Mouse (Mus musculus) bone marrow, adult 2 months (tissue): Measurements from ENCODE around the gene Reps2. TPM values are rescaled to one million over a fixed set of nuclear protein-coding genes. Genes with fewer than 3 reads are reported as not detected.

Experiments used
- H3K27ac ChIP-seq: fragments of 200-500 bp; 2 replicates; pipeline ENCODE4 v1.5.1; 2012; ENCODE audit warnings: low read depth, mild to moderate bottlenecking, control low read depth, inconsistent platforms, low read length; ENCODE audit not compliant: control insufficient read depth, poor library complexity, insufficient read depth
- H3K4me1 ChIP-seq: fragments of 200-500 bp; 2 replicates; pipeline ENCODE4 v1.6.1; 2011; ENCODE audit warnings: low read length; ENCODE audit not compliant: control insufficient read depth, insufficient read depth
- H3K4me3 ChIP-seq: fragments of 200-500 bp; replicated peaks from 2 replicates; pipeline ENCODE3; 2011; ENCODE audit warnings: mild to moderate bottlenecking, low read depth, low read length, control low read depth; ENCODE audit not compliant: control insufficient read depth
- CTCF ChIP-seq: fragments of 200-500 bp; IDR thresholded peaks from 2 replicates; pipeline ENCODE4 v1.5.1; 2011; ENCODE audit warnings: low read length, control low read depth; ENCODE audit not compliant: control insufficient read depth, insufficient read depth
- POLR2A ChIP-seq: fragments of 200-500 bp; IDR thresholded peaks from 2 replicates; pipeline ENCODE4 v1.6.1; 2011; ENCODE audit warnings: low read depth, mild to moderate bottlenecking, control low read depth, low read length, borderline replicate concordance; ENCODE audit not compliant: control insufficient read depth
- WGBS: fragments of 180-500 bp; shearing (Covaris S2); methylation state at CpG from one replicate; pipeline ENCODE4 v1.1.7; 2018; 5-methylcytosine and 5-hydroxymethylcytosine counted together
- polyA plus RNA-seq: library from polyadenylated mRNA; stranded (reverse); fragments of >200 nt; gene quantifications from 2 replicates; pipeline ENCODE4 v1.2.4, GENCODE M21; 2011; ENCODE audit warnings: low replicate concordance; ENCODE audit not compliant: missing spikeins, insufficient read depth, insufficient read length

Gene Reps2
- polyA plus RNA-seq, 1 experiment: 0.92 TPM

- no peaks in the 10 kb centered on the region for H3K4me1 ChIP-seq
- TF ChIP-seq CTCF (peak; percentile 45; the same call in 1 of the 2 replicates), POLR2A (no peak)
- H3K27ac ChIP-seq: no peak overlapping the region
- WGBS: 29% methylated on average over 2 of the region's 2 CpGs
- no peak overlapping the region for H3K4me3 ChIP-seq
These were observed 116.2 kb downstream of the Reps2 start for GRCm38 (mm10) chrX:162527240-162527639.

GRCm38 (mm10) chrX:162521831-162522514, 121.5 kb downstream of the Reps2 start:
- 74% methylated on average over 9 of the region's 9 CpGs for WGBS
- Histone ChIP-seq H3K4me1 (no peaks in the 10 kb centered on the region), H3K4me3 (no peak overlapping the region), H3K27ac (no peak overlapping the region)
- no peak for TF ChIP-seq POLR2A
- no peak for TF ChIP-seq CTCF

GRCm38 (mm10) chrX:162521197-162521596, 122.3 kb downstream of the Reps2 start:
- whole genome bisulfite sequencing: 65% methylated on average over 4 of the region's 4 CpGs
- TF ChIP-seq POLR2A (no peak), CTCF (no peak)
- no peak overlapping the region for H3K27ac ChIP-seq
- no peaks in the 10 kb centered on the region for H3K4me1 ChIP-seq
- H3K4me3 ChIP-seq: no peak overlapping the region

GRCm38 (mm10) chrX:162520374-162520773, 123.1 kb downstream of the Reps2 start:
- TF ChIP-seq POLR2A (no peak), CTCF (no peak)
- WGBS: 61% methylated on average over 2 of the region's 2 CpGs
- no peak overlapping the region for H3K27ac ChIP-seq
- no peak overlapping the region for H3K4me3 ChIP-seq
- no peaks in the 10 kb centered on the region for H3K4me1 ChIP-seq

- H3K4me3 ChIP-seq: no peak overlapping the region
- no peaks in the 10 kb centered on the region for H3K4me1 ChIP-seq
- H3K27ac ChIP-seq: no peak overlapping the region
- 51% methylated on average over 2 of the region's 2 CpGs for WGBS
- TF ChIP-seq CTCF (no peak), POLR2A (no peak)
These were observed 132.9 kb downstream of the Reps2 start for GRCm38 (mm10) chrX:162510426-162510980.

GRCm38 (mm10) chrX:162505186-162505585, 138.3 kb downstream of the Reps2 start:
- TF ChIP-seq CTCF: no peak
- no peak for TF ChIP-seq POLR2A
- no peak overlapping the region for H3K27ac ChIP-seq
- no peak overlapping the region for H3K4me3 ChIP-seq
- 75% methylated on average over 2 of the region's 2 CpGs for WGBS
- H3K4me1 ChIP-seq: no peaks in the 10 kb centered on the region

GRCm38 (mm10) chrX:162503436-162503835, 140.0 kb downstream of the Reps2 start:
- WGBS: 58% methylated on average over 2 of the region's 2 CpGs

GRCm38 (mm10) chrX:162500962-162501361, 142.5 kb downstream of the Reps2 start:
- Histone ChIP-seq H3K27ac (no peak overlapping the region), H3K4me3 (no peak overlapping the region), H3K4me1 (no peaks in the 10 kb centered on the region)
- TF ChIP-seq CTCF: no peak
- WGBS: 21% methylated on average over 3 of the region's 3 CpGs

More at GRCm38 (mm10) chrX:162503436-162503835, 140.0 kb downstream of the Reps2 start:
- H3K4me3 ChIP-seq: no peak overlapping the region
- H3K27ac ChIP-seq: no peak overlapping the region
- H3K4me1 ChIP-seq: no peaks in the 10 kb centered on the region
- TF ChIP-seq CTCF (no peak), POLR2A (no peak)
